Mouse (Mus musculus): ENCODE measurements around the gene Leprot.

- TF ChIP-seq CHD2 (IDR thresholded peaks at IDR 0.05; ENCODE audit: low read length) = no peak
- no peak for TF ChIP-seq POLR2A (IDR thresholded peaks at IDR 0.05; ENCODE audit: control insufficient read depth in 1 of 2, insufficient read depth in 1 of 2, low read depth in 1 of 2, low read length in 2 of 2, poor library complexity in 1 of 2)
- no peak for TF ChIP-seq CTCF (IDR thresholded peaks at IDR 0.05 in 2 of 3, conservative IDR thresholded peaks at IDR 0.05 in 1 of 3; ENCODE audit: control insufficient read depth in 1 of 3, insufficient read depth in 1 of 3, low read depth in 2 of 3, low read length in 3 of 3, poor library complexity in 1 of 3, severe bottlenecking in 1 of 3)
Observed at GRCm38 (mm10) chr4:101656056-101656455, 8.5 kb downstream of the Leprot start.

All from MEL (cell line).